Mouse (Mus musculus) left cerebral cortex, postnatal 10 days (tissue): ENCODE measurements around the gene Dapp1. TPM values are rescaled to one million over a fixed set of nuclear protein-coding genes. Genes with fewer than 3 reads are reported as not detected.
"Not testable (repeated sequence)": the region's sequence is repeated elsewhere in the genome, so short reads cannot be mapped to it uniquely, and the experiment has no call there.

Experiments
- DNase-seq, 2 experiments: peaks; one replicate each; pipeline ENCODE4 v3.0.0; 2021 to 2022; ENCODE audit warnings: low spot score in 2 of 2, mixed read lengths in 1 of 2; ENCODE audit errors: extremely low spot score in 1 of 2
- intact Hi-C: fragments of 180-260 bp; cut with DNase I; formaldehyde crosslinking; loops from one replicate; pipeline ENCODE4 v1.15.1; 2025
- total RNA-seq, 2 experiments: library from RNA; stranded (reverse); gene quantifications; 2 replicates each; pipeline ENCODE4 v1.2.3; 2021

Gene Dapp1
- total RNA-seq, 2 experiments from 2014 or later, result 2.4 to 4.0 TPM

DNA sequence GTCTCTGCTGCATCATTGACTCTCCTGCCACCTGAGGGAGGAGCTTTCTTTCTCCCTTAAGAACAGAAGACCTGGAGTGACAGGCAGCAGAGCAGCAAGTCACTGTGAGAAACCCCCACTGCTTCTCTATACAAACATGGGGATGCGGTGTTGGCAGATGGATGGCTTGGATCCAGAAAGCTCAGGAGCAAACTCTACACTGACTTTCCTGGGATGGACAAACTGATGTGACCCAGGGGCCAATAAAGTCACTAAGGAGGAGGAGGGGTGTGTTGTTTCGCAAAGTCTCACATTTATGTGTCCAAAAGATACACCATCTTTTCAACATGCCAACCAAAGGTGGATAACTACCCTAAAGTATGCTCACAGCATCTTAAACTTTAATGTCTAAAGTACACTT is 12.9 kb upstream of the Dapp1 start:
- intact Hi-C loops, result loop anchor here (5.0 kb wide), 1 partner anchor 148 kb away; the partner anchor contains the start of genes Mttp and Trmt10a

DNA sequence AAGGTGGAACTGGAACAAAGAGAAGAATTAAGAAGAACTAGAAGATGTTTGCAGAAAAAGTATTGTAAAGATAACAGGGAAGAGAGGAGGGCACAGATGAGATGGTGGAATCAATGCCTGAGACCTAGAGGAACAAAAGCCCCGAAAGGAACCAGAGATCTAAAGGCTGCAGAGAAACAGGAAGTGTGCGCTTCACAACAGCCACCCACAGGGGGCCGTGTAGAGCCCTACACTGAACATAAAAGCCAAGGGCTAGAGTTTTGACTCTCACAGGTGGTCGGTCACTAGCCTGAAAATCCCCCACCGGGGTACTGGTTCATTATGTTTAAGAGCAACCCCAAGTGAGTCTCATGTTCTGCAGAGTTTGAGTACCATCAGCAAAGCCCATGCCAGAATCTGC is 11.0 kb upstream of the Dapp1 start:
- DNase-seq, result no peak
- intact Hi-C loops, result loop anchor here (5.0 kb wide), 1 partner anchor 150 kb away; the partner anchor contains the start of genes Mttp and Trmt10a

More for the DNA sequence above, 12.9 kb upstream of the Dapp1 start:
- no peak for DNase-seq

DNA sequence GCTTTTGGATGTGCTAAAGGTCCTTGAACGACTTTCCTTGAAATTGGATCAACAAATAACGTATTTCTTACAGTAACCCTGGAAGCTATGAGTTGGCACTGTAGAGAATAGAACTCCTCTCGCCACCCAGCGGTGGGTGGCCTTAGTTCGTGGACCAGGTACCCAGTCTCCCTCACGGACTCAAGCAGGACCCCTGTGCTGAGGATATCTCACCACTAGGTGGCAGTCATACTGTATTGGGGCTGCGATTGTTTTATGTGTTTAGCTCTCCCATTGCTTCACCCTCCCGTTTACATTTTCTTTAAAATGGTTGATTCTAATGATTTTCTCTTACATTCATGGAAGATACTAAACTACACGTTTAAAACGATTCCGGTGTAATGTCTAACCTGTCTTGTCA is 9.8 kb upstream of the Dapp1 start:
- intact Hi-C loops, result loop anchor here (5.0 kb wide), 1 partner anchor 151 kb away; the partner anchor contains the start of genes Mttp and Trmt10a
- DNase-seq, result peak; percentile 51 to 74

DNA sequence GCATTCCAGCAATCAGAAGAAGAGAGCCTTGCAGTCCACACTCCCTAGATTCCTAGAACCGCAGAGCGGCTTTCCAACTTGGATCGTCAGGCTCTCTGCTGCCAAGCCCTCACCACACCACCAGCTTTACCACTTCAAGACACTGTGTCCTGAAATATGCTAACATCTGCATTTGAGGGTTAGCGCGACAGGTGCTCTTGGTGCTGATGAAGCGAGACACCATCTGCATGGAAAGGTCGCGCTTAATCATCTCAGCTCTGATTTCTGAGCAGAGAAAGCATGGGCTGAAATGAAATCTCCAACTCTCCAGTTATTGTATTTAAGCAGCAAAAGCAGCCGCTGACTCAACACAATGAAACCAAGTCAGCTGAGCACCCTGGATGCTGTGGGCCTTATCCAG is 8.1 kb upstream of the Dapp1 start:
- intact Hi-C loops, result no loop called here

DNA sequence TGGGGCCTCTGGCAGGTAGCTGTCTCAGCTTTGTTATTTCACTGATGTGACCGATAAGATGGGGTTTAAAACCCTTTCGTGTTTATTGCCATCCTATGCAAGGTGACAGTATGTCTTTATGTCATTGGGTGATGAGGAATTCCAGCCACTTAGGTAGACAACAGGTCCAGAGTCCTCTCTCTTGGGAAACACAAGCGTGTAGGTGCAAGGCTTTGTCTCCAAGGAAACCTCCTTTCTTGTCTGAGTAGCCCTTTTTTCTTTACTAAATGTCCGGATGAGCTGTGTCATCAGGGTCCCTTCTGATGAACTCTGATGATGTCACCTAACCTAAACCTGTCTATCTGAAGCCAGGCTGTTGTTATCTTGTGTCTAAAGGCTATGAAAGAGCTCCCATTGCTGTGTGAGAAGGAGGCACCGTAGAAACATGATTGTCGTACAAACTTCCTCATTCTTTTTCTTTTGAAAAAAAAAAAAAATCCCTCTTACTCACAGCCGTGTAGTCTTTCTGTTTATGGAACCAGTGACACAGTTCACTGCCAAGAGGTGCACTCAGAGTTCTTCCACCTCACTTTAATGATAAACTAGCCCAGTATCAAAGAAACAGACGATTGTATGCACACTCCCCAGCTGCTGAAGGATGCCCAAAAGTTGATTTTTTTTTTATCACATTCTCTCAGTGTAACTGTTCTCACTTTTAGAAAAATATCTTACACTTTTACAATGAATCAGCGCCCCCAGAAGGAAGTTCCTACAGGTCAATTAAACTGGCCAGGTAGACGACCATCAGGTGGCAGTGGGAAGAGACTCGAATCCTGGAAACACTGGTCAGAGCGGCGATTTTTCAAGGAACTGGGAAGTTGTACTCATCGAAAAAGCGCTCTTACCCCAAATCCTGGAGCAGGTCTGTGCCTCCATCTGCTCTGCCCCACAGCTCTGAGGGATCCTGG is 637 bp downstream of the Dapp1 start:
- intact Hi-C loops, result no loop called here
- DNase-seq, result no peak

More for the DNA sequence above, 8.1 kb upstream of the Dapp1 start:
- no peak for DNase-seq

DNA sequence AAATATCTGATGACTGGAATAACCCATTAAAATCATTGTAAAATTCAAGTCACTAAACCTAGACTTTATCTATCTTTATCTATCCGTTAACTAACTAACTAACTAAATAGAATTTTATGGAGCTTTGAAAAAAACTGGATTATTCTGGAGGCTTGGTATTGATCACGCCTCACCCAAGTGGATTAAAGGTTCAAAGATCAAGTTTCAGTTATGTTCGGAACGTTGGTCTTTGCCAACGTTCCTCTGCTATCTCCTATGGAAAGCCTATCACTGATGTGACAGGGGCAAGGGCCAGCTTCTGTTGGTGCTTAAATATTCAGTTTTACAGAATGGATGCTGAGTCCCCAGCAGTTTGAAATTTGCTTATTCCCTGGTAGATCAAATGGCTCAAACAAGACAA is 3.1 kb downstream of the Dapp1 start:
- no peak for DNase-seq
- intact Hi-C loops, result no loop called here

DNA sequence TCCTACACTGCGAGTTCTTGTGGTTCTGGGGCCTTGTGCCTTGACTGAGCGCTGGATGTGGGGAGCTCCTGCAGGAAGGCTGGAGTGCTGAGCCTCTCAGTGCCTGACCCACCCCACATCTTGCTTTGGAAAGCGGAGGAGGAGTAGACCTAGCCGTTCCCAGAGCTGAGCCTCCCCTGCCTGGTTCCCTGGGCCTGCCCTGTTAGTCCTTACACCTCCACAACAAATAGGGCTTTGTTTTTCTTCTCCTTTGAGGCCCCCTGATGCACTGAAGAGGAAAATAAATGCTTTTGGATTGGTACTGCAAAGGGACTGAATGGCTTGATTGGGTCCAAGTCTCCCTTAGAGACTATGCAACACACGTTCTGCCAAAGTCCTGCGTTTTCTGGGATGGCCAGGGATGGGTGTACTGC is 3.7 kb downstream of the Dapp1 start:
- DNase-seq, result peak; percentile 27 to 35
- intact Hi-C loops, result no loop called here

DNA sequence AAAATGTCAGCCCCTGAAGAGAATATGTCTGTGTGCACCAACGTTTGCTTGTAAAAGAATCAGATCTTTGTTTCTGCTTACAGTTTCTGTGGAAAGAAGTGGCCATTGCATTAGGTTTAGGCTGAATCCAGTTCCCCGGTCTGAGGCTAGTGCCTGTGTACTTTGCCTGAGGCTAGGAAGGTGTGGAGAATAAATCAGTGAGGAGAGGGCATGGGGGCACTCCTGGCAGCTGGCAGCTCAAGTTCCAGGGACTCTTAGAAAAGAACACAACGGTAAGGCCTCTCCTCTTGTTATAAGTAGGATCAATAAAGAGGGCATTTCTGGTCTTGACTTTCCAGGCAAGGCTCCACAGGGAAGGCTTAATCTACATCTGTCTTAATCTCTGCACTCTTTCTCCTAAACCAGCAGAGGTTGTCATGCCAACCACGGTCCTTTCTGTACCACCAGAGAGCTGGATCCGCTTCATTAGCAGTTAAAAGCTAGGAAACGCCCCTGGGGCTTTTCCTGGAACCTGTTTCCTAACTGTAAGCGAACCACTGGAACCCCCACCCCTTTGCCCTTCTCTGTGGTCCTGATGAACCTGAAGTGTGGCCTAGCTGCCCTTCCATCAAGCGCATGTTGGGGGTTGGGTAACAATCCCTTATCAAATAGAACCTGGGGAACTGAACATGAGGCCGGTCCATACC is 4.3 kb downstream of the Dapp1 start:
- intact Hi-C loops, result no loop called here
- no peak for DNase-seq

DNA sequence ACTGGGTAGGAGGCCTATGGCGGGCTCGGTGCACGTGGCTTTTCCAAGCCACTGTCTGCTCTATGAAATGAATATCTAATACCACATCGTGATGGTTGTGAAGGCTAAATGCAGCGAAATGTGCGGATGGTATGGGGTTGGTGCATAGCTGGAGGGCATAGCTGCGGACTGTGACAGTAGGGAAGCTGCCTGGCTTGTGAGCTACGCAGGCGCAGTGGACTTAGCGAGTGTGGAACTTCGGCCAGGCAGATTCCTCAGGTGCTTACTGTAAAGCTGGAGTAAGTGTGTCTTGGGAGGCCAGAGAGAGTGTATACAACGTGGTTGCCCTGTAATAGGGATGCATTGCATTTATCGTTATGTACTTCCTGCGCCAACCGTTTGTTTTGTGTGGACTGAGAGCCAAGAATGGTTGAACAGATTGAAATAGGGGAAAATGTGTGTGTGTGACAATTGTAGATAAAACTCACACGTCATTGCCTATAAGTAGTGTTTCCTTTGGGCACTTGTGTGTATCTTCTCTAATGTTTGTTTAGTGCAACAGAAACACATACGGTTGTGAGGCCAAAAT is 5.4 kb downstream of the Dapp1 start:
- intact Hi-C loops, result no loop called here
- no peak for DNase-seq

DNA sequence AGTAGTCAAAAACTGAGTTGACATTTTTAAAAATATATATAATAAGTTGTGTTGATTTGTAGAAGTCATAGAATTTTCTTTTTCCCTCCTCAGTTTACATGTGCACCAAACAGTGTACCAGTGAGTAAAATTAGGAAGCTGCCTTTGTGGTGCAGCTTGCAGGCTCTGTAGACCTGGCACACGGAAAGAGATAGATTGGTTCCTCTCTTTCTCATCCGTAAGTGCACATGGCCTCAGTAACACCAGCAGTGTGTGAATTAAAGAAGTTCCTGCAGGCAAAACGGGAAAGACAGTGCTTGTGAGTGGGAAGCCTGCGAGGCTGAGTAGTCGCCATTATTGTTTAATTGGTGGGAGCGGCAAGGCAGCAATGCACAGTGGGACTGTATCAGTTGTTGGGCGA is 5.9 kb downstream of the Dapp1 start:
- intact Hi-C loops, result no loop called here
- DNase-seq, result no peak

DNA sequence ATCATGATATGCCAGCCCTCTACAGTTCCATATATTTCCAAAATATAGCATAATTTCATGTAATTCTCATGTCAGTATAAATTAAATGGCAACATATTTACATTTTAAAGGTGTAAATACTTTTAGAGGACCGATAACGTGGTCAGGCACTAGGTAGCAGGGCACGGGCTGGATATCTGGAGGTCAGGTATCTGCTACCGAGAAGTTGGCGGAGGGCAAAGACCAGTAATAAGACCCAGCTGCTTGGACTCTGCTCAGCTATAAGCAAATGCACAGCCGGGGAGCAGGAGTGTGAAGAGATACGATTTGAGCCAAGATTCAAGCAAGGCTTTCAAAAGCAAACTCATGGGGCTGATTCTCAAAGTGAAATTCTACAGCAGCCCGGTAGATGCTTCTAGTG is 7.0 kb downstream of the Dapp1 start:
- no peak for DNase-seq
- intact Hi-C loops, result no loop called here

DNA sequence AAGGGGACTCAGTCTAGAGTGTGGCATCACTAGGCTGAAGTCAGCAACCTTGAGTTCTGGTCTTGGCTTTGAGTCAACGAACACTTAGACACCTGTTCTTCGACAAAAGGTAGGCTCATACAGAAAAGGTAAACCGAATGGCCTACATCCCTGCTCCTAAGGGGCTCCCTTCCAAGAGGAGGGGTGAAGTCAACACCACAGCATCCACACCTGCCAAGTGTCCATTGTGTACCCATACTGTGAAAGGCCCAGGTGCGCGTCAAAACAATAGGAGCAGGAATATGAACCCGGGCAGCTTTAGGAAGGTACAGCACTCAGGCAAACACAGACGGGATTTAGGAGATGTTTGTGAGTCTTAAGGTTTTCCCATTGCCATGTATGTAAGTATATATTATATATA is 8.4 kb downstream of the Dapp1 start:
- intact Hi-C loops, result no loop called here
- DNase-seq, result no peak

DNA sequence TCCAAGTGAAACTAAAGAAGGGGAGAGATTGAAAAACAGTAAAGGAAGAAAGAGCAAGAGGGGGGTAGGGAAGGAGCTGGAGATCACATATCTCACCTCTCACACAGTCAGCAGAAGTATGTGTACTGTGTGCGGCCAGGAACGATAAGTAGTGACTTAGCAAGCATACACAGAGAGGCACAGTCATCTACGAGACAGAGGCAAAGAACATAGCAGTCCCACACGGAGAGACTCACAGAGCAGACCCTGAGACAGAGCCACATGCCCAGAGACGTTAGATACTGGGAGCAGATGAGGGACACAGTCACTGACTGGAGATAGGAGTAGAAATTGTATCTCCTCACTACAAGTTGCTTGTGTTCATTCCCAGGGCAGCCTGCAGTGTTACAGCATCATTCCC is 9.1 kb downstream of the Dapp1 start:
- no peak for DNase-seq
- intact Hi-C loops, result no loop called here

DNA sequence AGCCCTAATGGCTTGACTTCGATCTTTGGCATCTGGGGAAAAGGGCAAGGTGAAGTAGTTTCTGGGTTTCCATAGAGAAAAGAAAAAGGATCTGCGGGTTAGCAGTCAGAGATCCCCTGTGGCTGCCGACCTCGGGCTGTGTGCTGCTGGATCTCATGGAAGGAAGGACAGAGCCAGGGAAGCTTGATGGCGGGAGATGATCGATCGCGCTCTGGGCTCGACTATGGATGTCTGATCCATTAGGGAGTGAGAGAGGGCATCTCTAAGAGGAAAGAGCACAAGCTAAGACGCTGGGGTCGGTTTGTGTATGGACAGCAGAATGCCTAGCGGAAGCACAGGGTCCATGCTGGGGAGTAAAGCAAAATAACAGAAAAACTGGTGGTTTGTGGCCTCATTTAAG is 11.4 kb downstream of the Dapp1 start:
- intact Hi-C loops, result no loop called here
- peak in 1 of 2 experiments; percentile 44 for DNase-seq

DNA sequence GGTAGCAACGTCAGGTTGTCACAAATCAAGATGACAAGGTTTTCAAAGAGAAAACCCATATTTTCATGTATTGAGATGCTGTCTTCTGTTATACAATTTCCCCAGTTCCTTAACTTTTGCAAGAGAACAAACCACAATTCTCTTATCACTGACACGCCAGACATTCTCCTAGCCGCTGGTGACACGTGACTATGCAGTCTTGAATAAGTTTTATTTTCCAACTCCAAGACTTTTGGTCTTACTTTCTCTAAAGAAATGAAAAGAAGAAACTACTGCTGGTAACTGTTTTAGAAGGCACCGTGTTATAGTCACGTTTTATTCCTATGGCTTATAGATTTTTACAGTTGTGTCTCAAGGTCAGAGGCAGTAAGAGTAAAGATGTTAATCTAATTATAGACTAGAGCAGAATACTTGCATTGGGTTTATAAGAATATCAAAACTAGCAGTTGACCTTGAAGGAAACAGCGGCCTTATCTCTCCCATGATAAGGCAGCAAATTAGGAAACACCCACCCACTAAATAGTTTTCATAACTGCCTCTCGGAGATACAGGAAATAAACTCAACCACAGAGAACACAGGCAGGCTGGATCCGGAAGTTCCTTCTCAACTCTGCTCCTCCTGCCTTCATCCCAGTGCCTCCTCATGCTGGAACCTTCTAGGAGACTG is 12.4 kb downstream of the Dapp1 start:
- intact Hi-C loops, result no loop called here
- DNase-seq, result no peak

DNA sequence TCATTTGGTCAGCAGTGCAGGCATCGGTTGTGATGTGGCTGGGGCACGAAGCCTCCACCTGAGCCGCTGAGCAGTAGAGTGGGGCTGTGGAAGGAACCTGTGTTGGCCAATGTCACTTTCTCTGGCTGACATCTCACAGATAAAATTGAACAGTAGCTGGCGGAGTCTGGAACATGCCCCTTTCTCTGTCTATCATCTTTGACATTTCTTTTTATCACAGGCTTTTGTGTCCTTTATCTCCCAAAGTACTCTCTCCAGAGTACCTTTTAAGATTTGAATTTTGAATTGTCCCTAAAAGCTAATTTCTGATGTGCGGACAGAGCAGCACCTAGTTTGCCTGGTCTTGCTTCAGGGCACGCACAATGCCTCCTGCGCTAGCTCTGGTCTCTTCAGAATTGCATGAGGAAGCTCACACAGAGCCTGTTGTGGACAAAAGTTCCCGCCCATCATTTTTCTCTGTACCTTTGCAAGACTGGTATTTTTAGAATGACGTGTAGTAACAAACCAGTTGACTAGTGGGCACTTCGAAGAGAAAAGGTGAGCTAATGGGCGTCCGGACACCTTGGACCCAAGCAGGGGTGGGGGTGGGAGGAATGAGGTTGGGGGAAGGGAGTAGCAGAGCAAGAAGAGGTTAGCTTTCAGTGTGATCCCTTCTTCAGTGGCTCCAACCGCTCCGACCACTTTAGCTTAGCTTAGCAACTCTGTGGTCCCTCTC is 13.1 kb downstream of the Dapp1 start:
- intact Hi-C loops, result no loop called here
- no peak for DNase-seq

DNA sequence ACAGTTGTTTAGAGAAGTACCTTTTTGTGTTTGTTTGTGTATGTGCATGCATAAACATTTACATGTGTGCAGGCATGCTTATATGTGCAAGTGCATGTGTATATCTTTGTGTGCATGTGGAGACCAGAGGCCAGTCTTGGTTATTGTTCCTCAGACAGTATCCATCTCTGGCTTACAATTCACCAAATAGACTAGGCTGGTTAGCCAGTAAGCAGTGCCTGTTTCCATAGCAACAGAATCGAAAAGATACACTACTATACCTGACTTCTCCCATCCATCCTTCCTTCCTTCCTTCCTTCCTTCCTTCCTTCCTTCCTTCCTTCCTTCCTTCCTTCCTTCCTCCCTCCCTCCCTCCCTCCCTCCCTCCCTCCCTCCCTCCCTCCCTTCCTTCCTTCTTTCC is 17.3 kb downstream of the Dapp1 start:
- DNase-seq, intact Hi-C loops: not testable (repeated sequence)

DNA sequence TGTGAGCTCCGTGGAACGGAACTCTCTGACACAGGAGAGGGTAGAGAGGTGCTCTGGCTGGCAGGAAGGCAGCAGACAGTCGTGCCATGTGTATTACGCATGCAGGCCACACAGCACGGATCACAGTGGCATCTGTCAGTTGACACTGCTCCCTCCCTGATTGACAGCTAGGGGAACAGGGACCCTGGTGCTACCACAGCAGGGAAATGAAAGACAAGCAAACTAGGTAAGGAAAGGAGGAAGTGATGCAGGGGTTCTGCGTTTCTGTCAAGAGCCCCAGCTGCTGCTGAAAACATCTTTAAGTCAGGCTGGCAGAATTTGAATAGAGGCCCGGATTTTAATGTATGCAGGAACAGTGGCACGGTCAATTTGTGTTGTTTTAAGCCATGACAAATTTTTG is 17.8 kb downstream of the Dapp1 start:
- no peak for DNase-seq
- intact Hi-C loops, result no loop called here
